Mouse (Mus musculus) gastrocnemius, postnatal 25 days (tissue): ENCODE measurements around the gene Olfr1369-ps1. TPM values are rescaled to one million over a fixed set of nuclear protein-coding genes. Genes with fewer than 3 reads are reported as not detected.

ENCODE experiments used
- total RNA-seq, 2 experiments: library from RNA; stranded (reverse); gene quantifications; 1 replicate in 1 of 2; 2 replicates in 1 of 2; pipeline ENCODE4 v1.2.3; 2021

The Olfr1369-ps1 gene
- total RNA-seq, 2 experiments from 2014 or later, result not detected

Other genes starting within 250 kb of the Olfr1369-ps1 start
- gene Olfr1370, start 36.5 kb upstream of the Olfr1369-ps1 start, total RNA-seq, result not detected
- gene Olfr263, start 18.2 kb downstream of the Olfr1369-ps1 start, total RNA-seq, result not detected
- gene Olfr1368, start 34.4 kb downstream of the Olfr1369-ps1 start, total RNA-seq, result not detected
- gene Trim27, start 68.0 kb downstream of the Olfr1369-ps1 start, total RNA-seq, result 10 to 100 TPM; 20.6 to 24.7 TPM
- not detected for gene Gpx5, start 181.2 kb downstream of the Olfr1369-ps1 start, total RNA-seq
- not detected for gene Gpx6, start 200.6 kb downstream of the Olfr1369-ps1 start, total RNA-seq
- gene Olfr1367, start 235.4 kb downstream of the Olfr1369-ps1 start, total RNA-seq, result not detected